Mouse (Mus musculus) forebrain, embryonic 13.5 days (tissue): ENCODE measurements around the gene Tcl1b5. TPM values are rescaled to one million over a fixed set of nuclear protein-coding genes. Genes with fewer than 3 reads are reported as not detected.
"Not testable (repeated sequence)": the region's sequence is repeated elsewhere in the genome, so short reads cannot be mapped to it uniquely, and the experiment has no call there.

Source experiments
- ATAC-seq: fragments of 200-750 bp; cut with Nextera tagmentation; 2 replicates; pipeline ENCODE4 v1.8.0; 2017
- H3K27ac ChIP-seq: fragments of 300-500 bp; sonication (generic); 2 replicates; pipeline ENCODE4 v1.5.1; 2015; ENCODE audit warnings: inconsistent platforms, mild to moderate bottlenecking, moderate library complexity
- H3K27me3 ChIP-seq: fragments of 300-500 bp; sonication (generic); 2 replicates; pipeline ENCODE4 v1.6.1; 2015; ENCODE audit warnings: mild to moderate bottlenecking, inconsistent platforms
- H3K36me3 ChIP-seq: fragments of 300-500 bp; sonication (generic); 2 replicates; pipeline ENCODE4 v1.6.1; 2015; ENCODE audit warnings: mild to moderate bottlenecking, inconsistent platforms; ENCODE audit not compliant: poor library complexity, severe bottlenecking
- H3K4me1 ChIP-seq: fragments of 300-500 bp; sonication (generic); 2 replicates; pipeline ENCODE4 v1.6.1; 2015; ENCODE audit warnings: inconsistent platforms
- H3K4me2 ChIP-seq: fragments of 300-500 bp; sonication (generic); 2 replicates; pipeline ENCODE4 v1.6.1; 2015; ENCODE audit warnings: inconsistent platforms, mild to moderate bottlenecking, moderate library complexity
- H3K4me3 ChIP-seq: fragments of 300-500 bp; sonication (generic); 2 replicates; pipeline ENCODE4 v1.5.1; 2015; ENCODE audit warnings: mild to moderate bottlenecking, inconsistent platforms
- H3K9ac ChIP-seq: fragments of 300-500 bp; sonication (generic); 2 replicates; pipeline ENCODE4 v1.6.1; 2015; ENCODE audit warnings: mild to moderate bottlenecking, inconsistent platforms
- H3K9me3 ChIP-seq: fragments of 300-500 bp; sonication (generic); replicated peaks from 2 replicates; pipeline ENCODE4 v1.6.1; 2016; ENCODE audit warnings: inconsistent platforms
- WGBS: fragments of 180-500 bp; shearing (Covaris S2); methylation state at CpG from one replicate; pipeline ENCODE4 v1.1.7; 2015; 5-methylcytosine and 5-hydroxymethylcytosine counted together
- polyA plus RNA-seq: library from polyadenylated mRNA; unstranded; fragments of >200 nt; fragmentation: Nextera tagmentation; extraction: Ambion mirVana; gene quantifications from 2 replicates; pipeline ENCODE4 v1.2.1, GENCODE M21; 2015

The Tcl1b5 gene
- polyA plus RNA-seq, 1 experiment from 2014 or later, result not detected

DNA sequence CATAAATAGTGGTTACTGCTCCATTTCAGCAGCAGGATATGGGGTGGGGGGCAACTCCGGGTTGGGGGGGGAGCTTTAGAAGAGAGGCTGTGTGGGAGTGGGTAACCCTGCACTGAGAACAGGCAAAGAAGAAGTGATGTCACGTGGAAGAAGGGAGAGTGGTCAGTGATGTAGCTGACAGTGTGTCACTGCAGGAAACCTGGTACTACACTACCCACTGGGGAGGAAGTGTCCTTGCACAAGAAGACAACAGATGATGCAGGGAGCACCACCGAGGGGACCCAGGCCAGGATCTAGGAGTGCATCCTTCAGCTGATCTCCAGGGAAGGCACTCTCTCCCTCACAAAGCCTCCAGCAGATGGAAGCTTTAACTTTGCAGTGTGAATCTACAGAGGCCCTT lies 9.4 kb upstream of the Tcl1b5 start:
- Histone ChIP-seq H3K4me1 (no peaks in the 10 kb centered on the region), H3K4me3 (no peak overlapping the region), H3K27me3 (no peaks in the 10 kb centered on the region), H3K36me3 (no peaks in the 10 kb centered on the region), H3K9ac (no peak overlapping the region), H3K27ac (no peak overlapping the region), H3K9me3 (no peaks in the 10 kb centered on the region), H3K4me2 (no peak overlapping the region)
- 92% methylated on average over 3 of the region's 3 CpGs for WGBS
- no peak for ATAC-seq

DNA sequence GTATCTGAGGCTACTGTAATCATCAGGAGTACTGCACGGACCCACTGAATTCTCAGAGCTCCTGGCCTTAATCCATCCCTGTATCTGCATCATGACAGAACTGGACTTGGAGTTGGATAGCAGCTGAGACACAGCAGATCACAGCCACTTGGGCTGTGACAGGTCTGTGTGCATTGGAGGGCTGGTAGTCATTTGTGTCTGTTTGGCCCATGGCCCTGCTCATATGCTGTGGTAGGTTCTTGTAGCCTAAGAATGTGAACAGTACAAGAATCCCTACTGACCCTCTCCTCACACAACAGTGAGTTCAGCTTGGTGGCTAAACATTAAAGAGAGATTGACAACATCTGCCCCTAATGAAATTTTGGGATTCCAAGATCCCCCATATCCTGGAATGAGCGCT lies 2.8 kb upstream of the Tcl1b5 start:
- no peak overlapping the region for H3K9ac ChIP-seq
- no peak for ATAC-seq
- WGBS, result 95% methylated on average over 2 of the region's 2 CpGs

DNA sequence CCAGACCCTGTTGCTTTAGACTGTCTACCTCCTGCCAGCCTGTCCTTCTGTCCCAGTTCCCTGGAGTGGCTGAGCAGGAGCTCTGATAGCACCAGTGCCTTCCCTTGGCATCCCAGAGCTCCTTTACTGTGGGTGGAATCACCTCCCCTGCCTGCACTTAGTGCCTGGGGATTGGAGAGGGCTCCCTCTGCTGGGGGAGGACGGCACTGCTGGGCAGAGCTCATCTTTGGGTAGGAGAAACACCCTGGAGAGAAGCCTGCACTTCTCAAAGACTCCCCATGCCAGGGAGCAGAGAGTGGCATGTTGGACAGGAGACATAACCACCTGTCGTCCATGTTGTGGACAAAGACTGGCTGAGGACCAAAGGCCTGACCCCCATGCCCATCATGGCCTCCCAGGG lies 1.8 kb upstream of the Tcl1b5 start:
- not testable (repeated sequence) for H3K4me2 ChIP-seq, H3K9me3 ChIP-seq, H3K36me3 ChIP-seq, H3K27ac ChIP-seq, ATAC-seq, H3K27me3 ChIP-seq, H3K4me1 ChIP-seq, H3K4me3 ChIP-seq, H3K9ac ChIP-seq
- WGBS, result 26% methylated on average over 2 of the region's 2 CpGs

More for the DNA sequence above, 2.8 kb upstream of the Tcl1b5 start:
- Histone ChIP-seq H3K4me2 (no peak overlapping the region), H3K36me3 (no peaks in the 10 kb centered on the region), H3K9me3 (no peaks in the 10 kb centered on the region), H3K27ac (no peak overlapping the region), H3K27me3 (no peaks in the 10 kb centered on the region), H3K4me3 (no peak overlapping the region), H3K4me1 (no peaks in the 10 kb centered on the region)

DNA sequence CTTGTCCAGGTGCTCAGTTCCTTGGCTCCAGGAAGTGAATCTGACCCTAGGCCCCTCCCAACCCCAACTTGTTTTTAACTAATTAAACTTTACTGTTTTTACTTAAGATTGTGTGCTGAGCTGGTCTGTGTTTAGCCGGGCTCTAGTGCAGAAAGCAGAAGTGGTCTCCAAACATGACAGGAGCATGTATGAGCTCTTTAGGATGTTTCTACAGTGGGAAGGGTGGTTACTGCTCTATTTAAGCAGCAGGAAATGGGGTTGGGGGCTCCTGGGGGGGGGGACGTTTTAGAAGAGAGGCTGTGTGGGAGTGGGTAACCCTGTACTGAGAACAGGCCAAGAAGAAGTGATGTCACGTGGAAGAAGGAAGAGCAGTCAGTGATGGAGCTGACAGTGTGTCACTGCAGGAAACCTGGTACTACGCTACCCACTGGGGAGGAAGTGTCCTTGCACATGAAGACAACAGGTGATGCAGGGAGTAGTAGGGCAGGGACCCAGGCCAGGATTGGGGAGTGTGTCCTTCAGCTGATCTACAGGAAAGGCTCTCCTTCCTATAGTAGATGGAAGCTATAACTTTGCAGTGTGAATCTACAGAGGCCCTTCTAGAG lies 5.0 kb downstream of the Tcl1b5 start:
- H3K4me1 ChIP-seq, H3K27me3 ChIP-seq, H3K4me2 ChIP-seq, ATAC-seq, H3K9ac ChIP-seq, H3K4me3 ChIP-seq, H3K9me3 ChIP-seq, H3K36me3 ChIP-seq, H3K27ac ChIP-seq: not testable (repeated sequence)
- WGBS, result 67% methylated on average over 4 of the region's 4 CpGs

DNA sequence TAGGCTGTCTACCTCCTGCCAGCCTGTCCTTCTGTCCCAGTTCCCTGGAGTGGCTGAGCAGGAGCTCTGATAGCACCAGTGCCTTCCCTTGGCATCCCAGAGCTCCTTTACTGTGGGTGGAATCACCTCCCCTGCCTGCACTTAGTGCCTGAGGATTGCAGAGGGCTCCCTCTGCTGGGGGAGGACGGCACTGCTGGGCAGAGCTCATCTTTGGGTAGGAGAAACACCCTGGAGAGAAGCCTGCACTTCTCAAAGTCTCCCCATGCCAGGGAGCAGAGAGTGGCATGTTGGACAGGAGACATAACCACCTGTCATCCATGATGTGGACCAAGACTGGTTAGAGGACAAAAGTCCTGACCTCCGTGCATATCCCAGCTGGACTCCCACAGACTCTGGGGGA lies 12.8 kb downstream of the Tcl1b5 start:
- WGBS, result 55% methylated on average over 2 of the region's 2 CpGs
- H3K9me3 ChIP-seq, H3K4me2 ChIP-seq, H3K9ac ChIP-seq, H3K4me3 ChIP-seq, H3K4me1 ChIP-seq, H3K36me3 ChIP-seq, H3K27ac ChIP-seq, ATAC-seq, H3K27me3 ChIP-seq: not testable (repeated sequence)

DNA sequence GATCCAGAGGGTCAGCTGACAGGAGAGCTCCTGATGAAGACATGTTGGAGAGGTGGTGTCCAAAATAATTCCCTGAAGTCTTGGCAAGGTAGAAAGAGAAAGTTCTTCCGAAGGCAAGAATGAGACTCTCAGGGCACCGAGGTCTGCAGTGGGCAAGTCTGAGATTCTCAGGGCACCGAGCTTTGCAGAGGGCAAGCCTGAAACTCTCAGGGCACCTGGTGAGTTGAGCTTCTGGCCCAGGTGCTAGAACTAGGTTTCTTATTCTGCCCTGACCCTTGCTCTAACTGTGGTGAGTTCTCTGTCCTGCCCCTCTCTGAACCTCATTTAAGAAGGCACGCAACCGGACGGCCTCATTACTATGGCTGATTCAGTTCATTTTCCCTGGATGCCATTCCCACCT lies 14.6 kb downstream of the Tcl1b5 start, which contains the start of gene Tcl1b3:
Gene Tcl1b3, plus strand, starts transcription at position 301 of the 400 bp plus-strand sequence.
- not testable (repeated sequence) for H3K4me3 ChIP-seq, H3K4me2 ChIP-seq, H3K9ac ChIP-seq, H3K27me3 ChIP-seq, H3K9me3 ChIP-seq, H3K36me3 ChIP-seq, H3K27ac ChIP-seq, H3K4me1 ChIP-seq, ATAC-seq
- WGBS, result 92% methylated on average over 6 of the region's 6 CpGs

DNA sequence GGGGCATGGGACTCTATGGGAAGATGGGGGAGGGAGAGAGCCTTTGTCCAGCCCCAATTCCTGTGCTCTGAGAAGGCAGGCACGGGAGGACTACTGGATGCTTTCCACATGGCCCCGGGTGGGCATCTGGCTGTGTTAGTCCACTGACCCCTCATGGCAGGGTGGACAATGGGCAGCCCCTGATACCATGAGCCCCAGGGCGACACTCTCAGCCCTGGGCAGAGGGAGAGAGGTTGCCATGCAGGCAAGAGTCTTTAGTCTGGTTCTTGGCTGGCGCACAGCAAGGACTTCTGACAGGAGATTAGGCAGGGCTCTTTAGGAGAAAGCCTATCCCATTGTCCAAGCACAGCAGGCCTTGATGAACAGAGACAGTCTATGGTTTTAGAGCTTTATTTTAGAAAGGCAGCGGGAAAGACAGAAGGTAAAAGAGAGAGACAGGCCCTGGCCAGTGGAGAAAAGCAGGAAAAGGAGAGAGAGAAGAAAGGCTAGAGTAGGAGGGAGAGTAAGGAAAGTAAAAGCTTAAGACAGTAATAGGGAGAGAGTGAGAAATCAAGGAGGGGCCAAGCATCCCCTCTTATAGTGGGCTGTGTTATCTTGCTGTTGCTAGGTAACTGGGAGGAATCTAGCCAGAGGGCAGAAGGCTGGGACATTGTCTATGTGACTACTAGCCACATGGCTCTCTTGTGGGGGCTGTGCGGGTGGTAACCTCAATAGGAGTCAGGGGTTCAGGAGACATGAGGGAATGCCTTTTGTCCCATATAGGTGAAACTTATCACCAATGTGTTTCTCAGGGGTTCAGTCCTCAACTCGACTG lies 23.7 kb downstream of the Tcl1b5 start:
- 9% methylated on average over 7 of the region's 7 CpGs for WGBS
- H3K9me3 ChIP-seq, H3K4me2 ChIP-seq, H3K27me3 ChIP-seq, ATAC-seq, H3K9ac ChIP-seq, H3K36me3 ChIP-seq, H3K27ac ChIP-seq, H3K4me1 ChIP-seq, H3K4me3 ChIP-seq: not testable (repeated sequence)

DNA sequence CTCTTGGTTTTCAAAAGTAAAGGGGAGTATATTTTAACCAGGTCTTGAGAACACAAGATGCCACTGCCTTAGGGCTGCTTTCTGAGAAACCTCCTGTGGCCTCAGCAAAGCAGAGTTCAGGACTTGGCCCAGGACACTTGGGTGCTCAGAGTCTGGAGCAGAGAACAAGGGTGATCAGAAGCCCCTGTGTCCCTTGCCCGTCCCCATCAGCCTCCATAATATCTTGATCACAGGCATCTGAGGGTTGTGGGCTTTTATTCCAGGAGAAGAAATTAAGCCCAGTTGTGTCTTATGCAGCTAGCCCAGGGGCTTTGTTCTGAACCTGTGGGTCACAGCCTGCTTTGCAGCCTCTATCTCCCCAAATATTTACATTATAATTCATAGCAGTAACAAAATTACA lies 25.5 kb downstream of the Tcl1b5 start, which contains the start of gene Tcl1b4:
Gene Tcl1b4, plus strand, starts transcription at position 301 of the 400 bp plus-strand sequence.
- not testable (repeated sequence) for H3K4me2 ChIP-seq, ATAC-seq, H3K4me3 ChIP-seq, H3K27ac ChIP-seq, H3K9me3 ChIP-seq, H3K27me3 ChIP-seq, H3K4me1 ChIP-seq, H3K36me3 ChIP-seq, H3K9ac ChIP-seq
- 70% methylated on average over 1 of the region's 1 CpGs for WGBS

DNA sequence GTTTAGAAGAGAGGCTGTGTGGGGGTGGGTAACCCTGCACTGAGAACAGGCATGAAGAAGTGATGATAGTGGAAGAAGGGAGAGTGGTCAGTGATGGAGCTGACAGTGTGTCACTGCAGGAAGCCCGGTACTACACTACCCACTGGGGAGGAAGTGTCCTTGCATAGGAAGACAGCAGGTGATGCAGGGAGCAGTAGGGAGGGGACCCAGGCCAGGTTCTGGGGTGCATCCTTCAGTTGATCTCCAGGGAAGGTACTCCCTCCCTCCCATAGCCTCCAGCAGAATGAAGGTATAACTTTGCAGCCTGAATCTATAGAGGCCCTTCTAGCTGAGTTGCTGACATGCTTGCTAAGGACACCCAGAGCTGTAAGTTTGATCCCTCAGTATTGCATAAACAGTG lies 30.9 kb downstream of the Tcl1b5 start:
- Histone ChIP-seq H3K36me3 (no peaks in the 10 kb centered on the region), H3K9me3 (no peaks in the 10 kb centered on the region), H3K9ac (no peak overlapping the region), H3K4me3 (no peak overlapping the region), H3K4me1 (peaks cover 6% of the 10 kb centered on the region; the same call in 1 of the 2 replicates), H3K27me3 (no peaks in the 10 kb centered on the region), H3K4me2 (no peak overlapping the region), H3K27ac (no peak overlapping the region)
- WGBS, result 75% methylated on average over 1 of the region's 1 CpGs
- ATAC-seq, result no peak

DNA sequence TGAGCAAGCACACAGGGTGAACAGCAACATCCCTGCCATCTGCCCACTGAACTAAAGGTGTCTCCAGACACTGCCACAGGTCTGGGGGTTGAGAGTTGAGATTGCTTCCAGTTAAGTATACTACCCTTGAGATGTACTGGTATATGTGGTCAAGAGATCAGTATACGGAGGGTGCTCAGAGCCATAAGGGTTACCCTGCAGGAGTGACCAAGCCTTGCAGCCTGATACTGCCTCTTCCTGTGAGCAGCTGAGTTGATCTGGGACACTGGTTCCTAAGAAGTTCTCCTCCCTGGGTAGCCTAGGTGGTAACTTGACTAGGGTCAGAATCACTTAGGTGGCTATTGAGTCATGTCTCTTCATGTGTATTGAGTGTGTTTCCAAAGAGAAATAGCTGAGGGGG lies 32.3 kb downstream of the Tcl1b5 start:
- Histone ChIP-seq H3K4me3 (no peak overlapping the region), H3K36me3 (no peaks in the 10 kb centered on the region), H3K27ac (no peak overlapping the region), H3K9ac (no peak overlapping the region), H3K4me1 (peaks cover 6% of the 10 kb centered on the region; the same call in 1 of the 2 replicates), H3K9me3 (no peaks in the 10 kb centered on the region), H3K4me2 (no peak overlapping the region), H3K27me3 (no peaks in the 10 kb centered on the region)
- ATAC-seq, result no peak
- WGBS, result 87% methylated on average over 1 of the region's 1 CpGs

DNA sequence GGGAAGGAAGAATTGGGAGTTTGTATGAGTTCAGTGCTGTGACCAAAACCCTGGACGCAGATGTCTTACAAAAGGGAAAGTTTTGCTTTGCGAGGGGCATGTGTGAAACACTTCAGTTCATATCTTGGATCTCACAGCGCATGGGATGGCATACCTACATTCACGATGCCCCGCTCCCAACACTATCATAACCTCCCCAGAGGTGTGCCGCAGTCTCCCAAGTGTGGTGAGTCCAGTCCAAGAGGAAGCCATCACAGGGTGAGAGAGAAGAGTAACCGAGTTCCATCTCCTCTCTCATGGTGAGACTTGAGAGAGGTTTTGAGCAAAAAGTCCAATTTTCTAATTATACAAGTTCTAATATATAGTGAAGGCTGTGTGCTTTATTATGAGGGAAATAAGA lies 33.1 kb downstream of the Tcl1b5 start:
- 96% methylated on average over 7 of the region's 7 CpGs for WGBS
- Histone ChIP-seq H3K4me3 (no peak overlapping the region), H3K9me3 (no peaks in the 10 kb centered on the region), H3K36me3 (no peaks in the 10 kb centered on the region), H3K9ac (no peak overlapping the region), H3K4me2 (no peak overlapping the region), H3K27ac (no peak overlapping the region), H3K4me1 (peaks cover 6% of the 10 kb centered on the region; the same call in 1 of the 2 replicates), H3K27me3 (no peaks in the 10 kb centered on the region)
- ATAC-seq, result no peak

DNA sequence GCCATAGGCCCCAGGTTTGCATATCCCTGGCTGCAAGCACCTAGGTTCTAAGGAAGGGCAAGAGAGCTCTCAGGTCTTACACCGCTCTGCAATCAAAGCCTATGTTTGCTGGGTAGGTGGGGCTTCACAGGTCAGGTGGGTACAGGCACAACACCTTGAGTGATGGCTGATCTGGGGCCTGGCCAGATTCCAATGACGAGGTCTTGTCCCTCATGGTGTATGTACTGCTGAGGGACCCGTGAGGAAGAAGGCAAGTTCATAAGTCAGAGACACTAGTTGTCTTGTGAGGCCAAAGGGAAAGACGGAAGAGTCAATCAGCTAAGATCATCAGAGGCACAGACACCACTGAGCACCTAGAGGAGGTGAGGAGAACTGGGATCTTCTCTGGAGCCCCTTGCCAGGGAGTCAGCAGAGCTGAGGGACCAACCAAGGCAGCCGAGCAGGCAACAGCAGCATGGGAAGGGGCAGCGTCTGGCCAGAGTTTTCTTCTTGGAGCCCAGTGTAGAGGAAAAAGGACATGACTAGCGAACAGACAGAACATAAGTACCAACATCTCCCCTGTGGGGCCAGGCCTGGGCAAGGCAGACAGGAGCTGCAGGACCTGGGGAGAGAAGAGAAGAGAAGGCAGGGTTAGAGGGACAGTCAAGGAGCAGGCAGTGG lies 41.1 kb downstream of the Tcl1b5 start:
- ATAC-seq, result no peak
- H3K4me2 ChIP-seq, result no peak overlapping the region
- H3K27ac ChIP-seq, result no peak overlapping the region
- H3K36me3 ChIP-seq, result no peaks in the 10 kb centered on the region
- no peak overlapping the region for H3K9ac ChIP-seq
- H3K9me3 ChIP-seq, result no peaks in the 10 kb centered on the region
- no peaks in the 10 kb centered on the region for H3K27me3 ChIP-seq
- 90% methylated on average over 7 of the region's 7 CpGs for WGBS
- no peak overlapping the region for H3K4me3 ChIP-seq
- no peaks in the 10 kb centered on the region for H3K4me1 ChIP-seq
